Mouse (Mus musculus) neural tube, embryonic 12.5 days (tissue): ENCODE measurements around the gene Slc39a1. TPM values are rescaled to one million over a fixed set of nuclear protein-coding genes. Genes with fewer than 3 reads are reported as not detected.

ENCODE experiments used
- ATAC-seq: fragments of 200-750 bp; cut with Nextera tagmentation; 2 replicates; pipeline ENCODE4 v1.8.0; 2017; ENCODE audit warnings: low read depth, mild to moderate bottlenecking, moderate TSS enrichment, moderate library complexity; ENCODE audit not compliant: low FRiP score
- H3K27ac ChIP-seq: fragments of 300-500 bp; sonication (generic); 2 replicates; pipeline ENCODE4 v1.5.1; 2016
- H3K27me3 ChIP-seq: fragments of 300-500 bp; sonication (generic); replicated peaks from 2 replicates; pipeline ENCODE4 v1.6.1; 2016; ENCODE audit warnings: mild to moderate bottlenecking
- H3K36me3 ChIP-seq: fragments of 300-500 bp; sonication (generic); 2 replicates; pipeline ENCODE4 v1.6.1; 2016; ENCODE audit warnings: mild to moderate bottlenecking
- H3K4me1 ChIP-seq: fragments of 300-500 bp; sonication (generic); 2 replicates; pipeline ENCODE4 v1.6.1; 2016
- H3K4me2 ChIP-seq: fragments of 300-500 bp; sonication (generic); replicated peaks from 2 replicates; pipeline ENCODE4 v1.6.1; 2016; ENCODE audit warnings: mild to moderate bottlenecking
- H3K4me3 ChIP-seq: fragments of 300-500 bp; sonication (generic); 2 replicates; pipeline ENCODE4 v1.5.1; 2016
- H3K9ac ChIP-seq: fragments of 300-500 bp; sonication (generic); 2 replicates; pipeline ENCODE4 v1.6.1; 2016; ENCODE audit warnings: mild to moderate bottlenecking
- H3K9me3 ChIP-seq: fragments of 300-500 bp; sonication (generic); 2 replicates; pipeline ENCODE4 v1.6.1; 2016; ENCODE audit warnings: mild to moderate bottlenecking
- WGBS: fragments of 180-500 bp; shearing (Covaris S2); methylation state at CpG from one replicate; pipeline ENCODE4 v1.1.7; 2016; 5-methylcytosine and 5-hydroxymethylcytosine counted together
- polyA plus RNA-seq: library from polyadenylated mRNA; unstranded; fragments of >200 nt; fragmentation: Nextera tagmentation; extraction: Ambion mirVana; gene quantifications from 2 replicates; pipeline ENCODE4 v1.2.1, GENCODE M21; 2016

The Slc39a1 gene
- polyA plus RNA-seq, 1 experiment from 2014 or later = 33.8 TPM

DNA sequence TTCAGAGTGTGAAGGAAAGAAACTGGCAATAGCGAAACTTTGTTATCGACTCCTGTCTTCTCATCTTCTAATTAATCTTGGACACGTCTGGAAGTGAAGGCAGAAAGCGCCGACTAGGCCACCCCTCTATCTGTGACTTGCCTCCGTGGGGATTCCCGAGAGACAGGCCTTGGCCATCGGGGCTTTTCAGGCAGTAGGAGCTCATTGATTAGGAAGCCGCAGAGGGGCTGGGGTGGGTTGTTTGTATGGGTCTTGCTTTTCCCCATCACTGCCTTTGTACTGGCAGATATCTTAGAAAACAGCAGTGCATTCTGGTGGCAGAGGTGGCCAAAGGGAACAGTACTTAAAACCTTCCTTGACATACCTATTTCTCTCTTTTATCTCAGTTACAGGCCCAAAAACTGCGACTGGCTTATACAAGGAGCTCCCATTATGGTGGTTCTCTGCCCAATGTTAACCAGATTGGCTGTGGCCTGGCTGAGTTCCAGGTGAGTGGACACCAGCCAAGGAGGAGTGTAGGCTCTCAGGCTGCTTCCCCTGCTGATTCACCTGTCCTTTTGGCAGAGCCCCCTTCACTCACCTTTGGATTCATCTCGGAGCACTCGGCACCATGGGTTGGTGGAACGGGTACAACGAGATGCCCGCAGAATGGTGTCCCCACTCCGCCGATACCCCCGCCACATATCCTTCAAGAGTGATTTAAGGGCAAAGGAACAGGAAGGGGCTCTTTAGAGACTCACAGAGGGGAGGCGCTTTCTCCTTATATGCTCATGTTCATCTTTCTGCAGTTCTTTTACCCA is 9.0 kb downstream of the Slc39a1 start:
- no peak overlapping the region for H3K4me3 ChIP-seq
- no peaks in the 10 kb centered on the region for H3K27me3 ChIP-seq
- 93% methylated on average over 19 of the region's 19 CpGs for WGBS
- no peak overlapping the region for H3K4me2 ChIP-seq
- no peak for ATAC-seq
- no peak overlapping the region for H3K27ac ChIP-seq
- peaks cover 43% of the 10 kb centered on the region for H3K36me3 ChIP-seq
- peaks cover 15% of the 10 kb centered on the region for H3K4me1 ChIP-seq
- no peaks in the 10 kb centered on the region for H3K9me3 ChIP-seq
- H3K9ac ChIP-seq = no peak overlapping the region

DNA sequence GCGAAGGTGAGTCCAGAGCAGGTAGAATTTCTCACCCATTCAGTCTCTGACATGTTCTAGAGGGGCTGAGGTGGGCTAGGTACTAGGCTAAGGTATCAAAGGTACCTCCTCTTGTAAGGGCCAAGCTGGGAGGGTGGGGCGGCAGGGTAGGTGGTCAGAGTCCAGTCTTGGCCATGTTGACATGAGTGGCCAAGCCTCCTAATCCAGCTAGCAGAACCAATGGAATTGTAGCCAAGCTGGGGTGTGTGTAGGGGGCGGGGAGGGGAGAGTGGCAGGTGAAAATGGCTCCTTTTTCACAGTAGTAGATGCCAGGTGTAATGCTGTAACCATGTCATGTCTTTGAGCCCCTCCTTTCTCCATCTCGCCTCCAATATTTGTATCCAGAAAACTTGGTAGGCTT is 10.5 kb downstream of the Slc39a1 start:
- Histone ChIP-seq H3K27ac (no peak overlapping the region), H3K4me3 (no peak overlapping the region), H3K4me2 (no peak overlapping the region), H3K4me1 (peaks cover 15% of the 10 kb centered on the region), H3K27me3 (no peaks in the 10 kb centered on the region), H3K9ac (no peak overlapping the region), H3K9me3 (no peaks in the 10 kb centered on the region), H3K36me3 (peaks cover 59% of the 10 kb centered on the region)
- no peak for ATAC-seq
- WGBS = 89% methylated on average over 4 of the region's 4 CpGs

DNA sequence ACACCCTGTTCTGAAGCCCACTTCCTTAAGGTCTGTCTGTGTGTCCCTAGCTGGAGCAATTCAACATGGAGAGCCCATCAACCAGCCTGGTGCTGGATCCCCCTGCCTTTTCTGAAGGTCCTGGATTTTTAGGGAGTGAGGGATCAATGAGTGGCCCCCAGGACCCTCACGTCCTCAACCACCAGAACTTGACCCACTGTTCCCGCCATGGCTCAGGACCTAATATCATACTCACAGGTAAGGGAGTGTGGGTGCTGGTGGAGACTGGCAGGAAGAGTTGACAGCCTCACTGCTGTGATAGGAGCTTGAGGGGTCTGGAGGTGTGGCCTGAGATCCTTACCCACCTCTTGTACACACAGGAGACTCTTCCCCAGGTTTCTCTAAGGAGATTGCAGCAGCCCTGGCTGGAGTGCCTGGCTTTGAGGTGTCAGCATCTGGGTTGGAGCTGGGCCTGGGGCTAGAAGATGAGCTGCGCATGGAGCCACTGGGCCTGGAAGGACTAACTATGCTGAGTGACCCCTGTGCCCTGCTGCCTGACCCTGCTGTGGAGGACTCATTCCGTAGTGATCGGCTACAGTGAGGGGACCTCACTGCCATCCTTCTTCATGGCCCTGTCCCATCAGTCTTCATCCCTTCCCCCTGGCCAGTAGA is 15.3 kb downstream of the Slc39a1 start:
- peaks cover 54% of the 10 kb centered on the region for H3K36me3 ChIP-seq
- no peak overlapping the region for H3K9ac ChIP-seq
- WGBS = 93% methylated on average over 5 of the region's 5 CpGs

DNA sequence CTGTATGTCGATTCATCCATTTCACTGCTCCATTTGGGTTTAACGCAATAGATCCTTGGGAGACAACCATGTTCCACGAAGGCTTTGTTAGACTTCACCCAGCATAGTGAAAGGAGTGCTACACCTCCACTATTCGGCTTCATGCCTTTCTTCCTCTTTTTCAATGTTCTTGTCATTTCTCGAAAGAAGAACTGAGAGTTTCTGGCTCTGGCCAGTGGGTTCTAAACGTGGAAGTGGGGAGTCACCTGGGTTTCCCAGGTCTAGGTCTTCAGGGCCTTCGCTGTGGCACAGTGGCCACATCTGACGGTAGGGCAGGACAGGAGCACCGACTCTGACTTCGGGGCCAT is 16.7 kb downstream of the Slc39a1 start:
- Histone ChIP-seq H3K36me3 (peaks cover 45% of the 10 kb centered on the region), H3K4me2 (peak overlapping the region; percentile 81), H3K4me1 (peaks cover 9% of the 10 kb centered on the region), H3K27ac (no peak overlapping the region), H3K4me3 (peak overlapping the region; percentile 93), H3K9ac (peak overlapping the region; percentile 94; the same call in 1 of the 2 replicates), H3K27me3 (no peaks in the 10 kb centered on the region), H3K9me3 (no peaks in the 10 kb centered on the region)
- ATAC-seq = no peak
- WGBS = 37% methylated on average over 10 of the region's 10 CpGs

More for the DNA sequence above, 15.3 kb downstream of the Slc39a1 start:
- H3K4me3 ChIP-seq = no peak overlapping the region
- ATAC-seq = no peak
- peaks cover 9% of the 10 kb centered on the region for H3K4me1 ChIP-seq
- no peaks in the 10 kb centered on the region for H3K9me3 ChIP-seq
- no peaks in the 10 kb centered on the region for H3K27me3 ChIP-seq
- H3K4me2 ChIP-seq = no peak overlapping the region
- H3K27ac ChIP-seq = no peak overlapping the region

DNA sequence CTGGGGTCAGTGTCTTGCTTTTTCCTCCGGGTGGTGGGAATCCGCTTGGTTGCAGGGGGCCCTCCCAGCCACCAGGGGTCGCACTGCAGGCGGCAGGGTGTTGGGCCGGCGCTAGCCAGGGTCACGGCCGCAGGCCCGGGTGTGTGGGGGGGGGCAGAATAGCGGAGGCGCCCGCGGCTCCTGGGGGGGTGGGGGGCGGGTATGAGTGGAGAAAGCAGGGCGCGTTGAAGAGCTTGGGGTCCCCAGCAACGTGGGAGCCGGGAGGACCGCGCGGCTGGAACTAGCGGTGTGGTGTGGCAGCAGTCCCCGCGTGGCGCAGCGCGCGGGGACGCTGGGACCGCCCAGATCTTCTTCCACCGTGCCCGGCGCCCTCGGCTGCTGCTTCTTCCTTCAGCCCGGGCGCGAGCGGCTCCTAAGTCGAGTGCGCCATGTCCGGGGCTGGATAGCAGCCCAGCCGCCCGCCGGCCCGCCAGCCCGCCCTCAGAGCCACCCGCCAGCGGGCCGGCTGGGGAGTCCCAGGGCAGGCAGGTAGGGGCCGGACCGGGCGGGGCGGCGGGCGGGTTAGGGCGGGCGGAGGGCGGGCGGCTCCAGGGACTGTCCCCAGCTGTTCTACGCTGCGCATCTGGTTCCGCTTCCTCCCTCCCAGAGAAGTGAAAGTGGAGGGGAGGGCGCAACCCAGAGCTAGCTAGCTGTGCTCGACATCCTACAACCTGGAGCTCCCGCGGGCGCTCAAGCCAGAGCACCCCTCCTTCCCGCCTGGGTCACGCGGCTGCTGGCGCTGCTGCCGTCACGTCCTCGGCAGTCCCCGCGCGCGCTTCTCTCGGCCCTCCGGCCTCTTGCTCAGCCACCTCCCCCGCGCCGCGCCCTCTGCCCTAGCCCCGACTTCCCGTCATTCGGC is 17.3 kb downstream of the Slc39a1 start, which contains the start of gene Dennd4b:
TSS of gene Dennd4b (plus strand) at position 152 of the 898 bp plus-strand sequence.
- H3K36me3 ChIP-seq = peaks cover 42% of the 10 kb centered on the region
- under 1% methylated on average over 80 of the region's 87 CpGs for WGBS
- peak within 1 kb of the TSS; percentile 81 for H3K4me2 ChIP-seq
- H3K9me3 ChIP-seq = no peaks in the 10 kb centered on the region
- H3K9ac ChIP-seq = peak within 1 kb of the TSS; percentile 94
- peak within 1 kb of the TSS; percentile 92 for H3K27ac ChIP-seq
- peak within 1 kb of the TSS; percentile 93 for H3K4me3 ChIP-seq
- peaks cover 9% of the 10 kb centered on the region for H3K4me1 ChIP-seq
- no peaks in the 10 kb centered on the region for H3K27me3 ChIP-seq
- peak; percentile 90 for ATAC-seq

DNA sequence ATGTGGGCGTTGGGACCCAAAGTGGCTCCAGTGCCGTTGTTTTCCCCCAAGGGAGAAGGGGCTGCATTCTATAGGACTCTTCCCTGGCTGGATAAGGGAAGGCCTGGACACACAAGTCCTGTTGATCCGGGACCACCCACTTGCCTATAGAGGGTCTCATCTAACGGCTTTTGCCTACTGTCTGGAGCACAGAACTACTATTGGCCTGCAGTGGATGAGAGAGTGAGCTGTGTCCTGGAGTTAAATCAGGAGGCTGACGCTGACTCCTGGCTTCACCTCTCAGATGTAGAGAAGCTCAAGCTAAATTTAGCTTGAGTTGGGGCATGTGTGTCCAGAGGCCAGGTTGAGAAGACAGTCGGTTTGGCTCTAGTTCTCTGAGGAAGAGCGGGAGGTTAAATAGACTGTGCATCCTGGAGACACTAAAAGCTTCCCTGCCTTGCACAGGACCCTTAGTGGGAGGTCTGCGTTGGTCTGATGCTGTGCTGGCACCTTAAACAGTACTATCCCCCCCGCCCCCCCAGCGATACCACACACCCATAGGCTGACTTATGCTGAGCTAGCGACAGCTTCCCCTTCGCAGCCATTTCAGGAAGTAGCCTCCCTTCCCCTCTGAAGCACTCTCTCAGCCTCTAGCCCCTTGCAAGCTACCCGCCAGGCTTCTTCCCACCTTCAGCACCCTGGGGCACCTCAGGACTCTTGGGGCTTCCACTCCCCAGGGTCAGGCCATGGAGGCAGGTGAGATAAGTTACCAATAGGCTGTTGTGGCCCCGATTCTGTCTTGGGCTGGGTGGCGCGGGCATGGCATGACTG is 18.2 kb downstream of the Slc39a1 start:
- H3K9ac ChIP-seq = peak overlapping the region; percentile 94
- peak overlapping the region; percentile 93 for H3K4me3 ChIP-seq
- ATAC-seq = peak; percentile 48
- peak overlapping the region; percentile 92 for H3K27ac ChIP-seq
- H3K27me3 ChIP-seq = no peaks in the 10 kb centered on the region
- peaks cover 42% of the 10 kb centered on the region for H3K36me3 ChIP-seq
- no peaks in the 10 kb centered on the region for H3K9me3 ChIP-seq
- peaks cover 9% of the 10 kb centered on the region for H3K4me1 ChIP-seq
- WGBS = 30% methylated on average over 16 of the region's 16 CpGs
- H3K4me2 ChIP-seq = peak overlapping the region; percentile 81

DNA sequence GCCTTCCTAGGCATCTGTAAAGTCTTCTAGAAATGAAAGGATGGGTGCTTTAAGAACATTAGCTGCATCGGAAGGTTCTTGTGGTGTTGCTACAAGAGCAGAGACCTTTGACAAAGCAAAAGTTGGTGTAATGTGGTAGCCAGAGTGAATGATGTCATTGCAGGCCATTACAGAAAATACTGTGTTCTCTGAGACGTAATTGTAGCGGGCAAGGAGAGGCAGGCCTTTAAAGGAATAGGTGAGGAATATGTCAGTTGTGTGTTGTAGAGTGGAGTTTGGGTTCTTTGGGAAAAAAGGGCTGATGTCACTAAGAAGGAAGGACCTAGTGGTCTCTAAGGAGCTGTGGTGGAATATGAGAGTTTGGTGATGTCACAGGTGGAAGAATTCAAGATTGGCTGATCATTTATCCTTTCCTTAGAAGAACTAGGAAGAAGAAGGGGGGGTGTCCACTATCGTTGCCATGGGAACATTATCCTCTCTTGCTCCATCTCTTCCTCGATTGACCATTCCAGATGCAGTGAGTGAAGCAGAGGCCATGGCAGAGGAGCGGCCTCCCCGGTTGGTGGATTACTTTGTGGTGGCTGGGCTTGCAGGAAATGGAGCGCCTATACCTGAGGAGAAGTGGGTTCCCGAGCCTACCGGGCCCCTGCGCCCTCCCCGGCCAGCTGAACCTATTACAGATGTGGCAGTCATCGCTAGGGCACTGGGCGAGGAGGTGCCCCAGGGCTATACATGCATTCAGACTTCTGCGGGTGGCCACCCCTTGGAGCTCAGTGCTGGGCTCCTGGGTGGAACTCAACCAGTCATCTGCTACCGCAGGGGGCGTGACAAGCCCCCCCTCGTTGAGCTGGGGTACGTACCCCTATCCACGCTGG is 19.2 kb downstream of the Slc39a1 start:
- no peak overlapping the region for H3K9ac ChIP-seq
- WGBS = 93% methylated on average over 20 of the region's 20 CpGs
- H3K4me2 ChIP-seq = 0 out of 2 replicates have a peak overlapping the region, but pooled peaks have one; percentile 81
- ATAC-seq = no peak
- peaks cover 9% of the 10 kb centered on the region for H3K4me1 ChIP-seq
- no peak overlapping the region for H3K27ac ChIP-seq
- no peaks in the 10 kb centered on the region for H3K27me3 ChIP-seq
- H3K36me3 ChIP-seq = peaks cover 40% of the 10 kb centered on the region
- no peaks in the 10 kb centered on the region for H3K9me3 ChIP-seq
- H3K4me3 ChIP-seq = no peak overlapping the region

DNA sequence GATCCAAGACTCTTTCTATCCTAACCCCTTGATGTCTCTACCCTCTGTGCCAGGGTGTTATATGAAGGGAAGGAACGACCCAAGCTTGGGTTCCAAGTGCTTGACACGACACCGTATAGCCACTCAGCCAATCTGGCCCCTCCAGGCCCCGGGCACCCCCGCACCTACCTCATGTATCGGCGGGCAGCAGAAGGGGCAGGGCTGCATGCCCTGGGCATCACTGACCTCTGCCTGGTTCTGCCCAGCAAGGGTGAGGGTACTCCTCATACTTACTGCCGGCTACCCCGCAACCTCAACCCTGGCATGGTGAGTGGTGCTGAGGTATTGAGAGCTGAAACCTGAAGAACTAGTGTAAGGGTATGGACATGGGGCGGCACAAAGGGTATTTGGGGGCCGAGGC is 20.2 kb downstream of the Slc39a1 start:
- Histone ChIP-seq H3K4me1 (peaks cover 9% of the 10 kb centered on the region), H3K4me2 (no peak overlapping the region), H3K9me3 (no peaks in the 10 kb centered on the region), H3K27me3 (no peaks in the 10 kb centered on the region), H3K27ac (no peak overlapping the region), H3K36me3 (peaks cover 39% of the 10 kb centered on the region), H3K4me3 (no peak overlapping the region), H3K9ac (no peak overlapping the region)
- no peak for ATAC-seq
- WGBS = 92% methylated on average over 11 of the region's 11 CpGs

DNA sequence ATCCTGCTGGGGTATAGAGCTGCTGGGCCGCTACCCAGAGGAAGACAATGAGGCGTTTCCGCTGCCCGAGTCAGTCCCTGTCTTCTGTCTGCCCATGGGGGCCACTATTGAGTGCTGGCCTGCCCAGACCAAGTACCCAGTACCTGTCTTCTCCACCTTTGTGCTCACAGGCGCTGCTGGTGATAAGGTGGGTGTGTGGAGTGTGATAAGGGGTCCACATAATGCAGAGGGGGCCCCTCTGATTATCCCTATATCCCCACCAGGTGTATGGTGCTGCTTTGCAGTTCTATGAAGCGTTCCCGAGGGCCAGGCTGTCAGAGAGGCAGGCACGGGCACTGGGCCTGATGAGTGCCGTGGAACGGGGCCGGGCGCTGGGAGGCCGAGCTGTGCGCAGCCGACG is 21.0 kb downstream of the Slc39a1 start:
- no peaks in the 10 kb centered on the region for H3K9me3 ChIP-seq
- peaks cover 40% of the 10 kb centered on the region for H3K36me3 ChIP-seq
- H3K27me3 ChIP-seq = no peaks in the 10 kb centered on the region
- ATAC-seq = no peak
- no peak overlapping the region for H3K9ac ChIP-seq
- H3K4me3 ChIP-seq = no peak overlapping the region
- peaks cover 9% of the 10 kb centered on the region for H3K4me1 ChIP-seq
- H3K27ac ChIP-seq = no peak overlapping the region
- no peak overlapping the region for H3K4me2 ChIP-seq
- WGBS = 91% methylated on average over 16 of the region's 16 CpGs

DNA sequence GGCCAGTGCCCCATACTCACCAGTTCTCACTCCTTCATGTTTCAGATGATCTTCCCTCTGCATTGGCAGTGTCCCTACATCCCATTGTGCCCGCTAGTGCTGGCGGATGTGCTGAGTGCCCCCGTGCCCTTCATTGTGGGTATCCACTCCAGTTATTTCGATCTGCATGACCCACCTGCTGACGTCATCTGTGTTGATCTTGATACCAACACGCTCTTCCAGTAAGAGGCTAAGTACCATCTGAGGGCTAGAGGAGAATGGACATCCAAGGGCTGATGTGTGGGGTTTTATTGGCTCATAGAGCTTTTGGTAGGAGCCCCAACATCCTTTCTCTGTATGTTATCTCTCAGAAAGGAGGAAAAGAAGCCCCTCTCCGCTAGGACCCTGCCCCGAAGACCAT is 22.8 kb downstream of the Slc39a1 start:
- Histone ChIP-seq H3K27me3 (no peaks in the 10 kb centered on the region), H3K36me3 (peaks cover 46% of the 10 kb centered on the region), H3K27ac (no peak overlapping the region), H3K4me1 (peaks cover 9% of the 10 kb centered on the region), H3K9me3 (no peaks in the 10 kb centered on the region), H3K9ac (no peak overlapping the region), H3K4me2 (no peak overlapping the region), H3K4me3 (no peak overlapping the region)
- 94% methylated on average over 8 of the region's 8 CpGs for WGBS
- ATAC-seq = no peak

DNA sequence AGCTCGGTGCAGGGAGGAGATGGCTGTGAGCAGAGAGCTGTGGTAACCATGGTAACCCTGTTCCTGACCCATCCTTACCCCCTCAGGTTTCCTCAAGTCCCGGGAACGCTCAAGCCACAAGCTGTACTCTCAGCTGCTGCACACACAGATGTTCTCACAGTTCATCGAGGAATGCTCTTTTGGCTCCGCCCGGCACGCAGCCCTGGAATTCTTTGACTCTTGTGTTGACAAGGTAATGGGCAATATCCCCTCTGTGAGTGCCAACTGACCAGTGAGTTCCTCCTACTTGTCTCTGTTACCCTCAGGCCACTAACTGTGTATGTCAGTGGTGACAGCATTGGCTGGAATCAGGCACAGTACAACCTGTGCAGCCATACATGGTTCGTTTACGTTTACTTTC is 24.2 kb downstream of the Slc39a1 start:
- H3K27me3 ChIP-seq = no peaks in the 10 kb centered on the region
- no peak overlapping the region for H3K9ac ChIP-seq
- H3K4me1 ChIP-seq = no peaks in the 10 kb centered on the region
- H3K9me3 ChIP-seq = no peaks in the 10 kb centered on the region
- no peak overlapping the region for H3K27ac ChIP-seq
- peaks cover 58% of the 10 kb centered on the region for H3K36me3 ChIP-seq
- H3K4me3 ChIP-seq = no peak overlapping the region
- H3K4me2 ChIP-seq = no peak overlapping the region
- ATAC-seq = no peak
- 71% methylated on average over 9 of the region's 9 CpGs for WGBS
